Mouse (Mus musculus) liver, postnatal 0 days (tissue): ENCODE results near the gene Cntn3.

ENCODE experiments used
- CTCF ChIP-seq: sonication (generic); IDR thresholded peaks from 2 replicates; pipeline ENCODE4 v1.5.1; 2016; ENCODE audit warnings: antibody characterized with exemption, low read depth
- EP300 ChIP-seq: IDR thresholded peaks from 2 replicates; pipeline ENCODE4 v1.6.1; 2016; ENCODE audit warnings: antibody characterized with exemption, low read depth, mild to moderate bottlenecking

DNA sequence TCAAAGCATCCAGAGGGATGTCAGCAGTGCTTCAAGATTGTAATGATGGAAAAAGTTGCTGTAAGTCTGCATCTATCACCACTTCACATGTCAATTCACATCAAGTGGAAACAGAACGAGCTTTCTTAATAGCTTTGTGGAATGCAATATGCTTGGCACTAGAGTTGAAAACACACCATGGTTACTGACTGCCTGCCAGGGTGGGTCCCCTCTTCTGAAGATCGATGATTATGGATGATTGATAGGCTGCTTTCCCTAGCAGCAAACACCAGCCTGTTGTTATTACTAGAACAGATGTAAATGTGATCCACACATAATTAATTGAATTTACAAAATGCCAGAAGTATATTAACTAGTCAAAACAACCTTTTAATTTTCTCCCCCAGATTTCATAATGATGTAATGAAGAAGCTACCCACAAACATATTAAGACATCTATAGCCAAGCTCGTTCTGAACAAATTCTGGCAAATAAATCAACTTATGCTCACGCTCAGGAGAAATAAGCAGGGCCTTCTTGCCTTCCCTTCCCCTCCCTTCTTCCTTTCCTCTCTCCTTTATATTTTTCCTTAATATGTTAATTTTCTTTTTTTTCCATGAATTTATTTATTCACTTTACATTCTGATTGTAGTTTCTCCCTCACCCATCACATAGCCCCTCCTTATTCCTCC is 250.2 kb downstream of the Cntn3 start:
- TF ChIP-seq EP300 (no peak), CTCF (no peak)
